Mouse (Mus musculus): Measurements from ENCODE around the gene Fcnb.
A peak's percentile ranks its signal among the peaks of the same experiment; 100 is the strongest.

Gene Fcnb

DNA sequence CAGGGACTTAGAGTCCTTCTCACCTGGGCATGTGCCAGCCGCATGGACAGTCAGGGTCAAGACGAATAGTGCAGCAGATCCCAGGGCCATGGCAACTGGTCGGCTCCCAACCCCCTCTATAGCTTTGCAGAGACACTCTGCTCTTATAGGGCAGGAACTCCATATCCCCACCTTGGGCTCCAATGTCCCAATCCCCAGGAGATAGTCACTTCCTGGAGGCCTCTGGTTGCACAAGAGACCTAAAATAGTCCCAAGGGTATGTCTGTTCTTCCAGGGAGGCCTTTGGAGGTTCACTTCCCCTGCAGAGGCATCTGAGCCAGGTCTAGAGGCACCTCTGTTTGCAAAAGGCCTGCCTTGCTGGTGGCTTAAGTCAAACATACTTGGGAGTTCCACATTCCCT lies at the start of gene Fcnb:
TSS of gene Fcnb (minus strand) at position 118 of the 400 bp plus-strand sequence.
- DNase-seq (ENCODE audit: low read depth, low spot score), result no peak

DNA sequence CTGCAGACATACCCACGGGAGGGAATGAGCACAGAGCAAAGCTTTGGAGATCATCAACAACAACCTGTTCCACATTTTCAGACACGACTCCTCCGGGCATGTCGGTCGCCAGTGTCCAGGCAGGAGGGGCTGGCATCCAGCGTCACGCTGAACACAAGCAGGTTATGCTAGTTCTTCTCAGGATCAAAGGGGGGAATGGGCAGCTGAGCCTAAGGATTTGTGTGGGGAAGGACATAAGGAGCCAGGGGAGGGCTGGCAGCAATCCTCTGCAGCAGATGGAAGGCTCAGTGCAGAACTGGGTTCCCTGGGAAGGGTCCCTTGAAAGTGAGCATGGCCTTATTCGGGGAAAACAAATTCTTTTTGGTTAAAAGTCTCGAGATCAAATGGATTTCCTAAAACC lies 49.1 kb upstream of the Fcnb start:
- no peak for DNase-seq (ENCODE audit: low read depth, low spot score)

DNA sequence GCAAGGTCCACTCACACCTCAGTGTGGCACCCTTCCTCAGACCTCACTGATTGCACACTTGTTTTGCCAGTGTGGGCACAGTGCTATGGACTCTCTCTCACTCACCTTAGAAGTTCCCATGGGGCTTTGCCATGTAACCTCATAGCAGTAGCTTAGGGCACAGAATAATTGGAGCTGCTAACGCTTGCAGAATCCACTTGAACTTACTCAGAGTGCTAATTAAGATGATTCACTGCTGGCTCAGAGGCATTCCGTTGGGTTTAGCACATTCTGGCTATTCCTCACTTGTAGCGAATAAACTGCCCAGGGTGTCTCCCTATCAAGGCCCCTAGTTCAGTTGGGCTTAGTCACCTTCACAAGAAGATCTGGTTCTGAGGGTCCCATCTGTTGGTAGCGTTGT lies 47.4 kb upstream of the Fcnb start:
- no peak for DNase-seq (ENCODE audit: low read depth, low spot score)

DNA sequence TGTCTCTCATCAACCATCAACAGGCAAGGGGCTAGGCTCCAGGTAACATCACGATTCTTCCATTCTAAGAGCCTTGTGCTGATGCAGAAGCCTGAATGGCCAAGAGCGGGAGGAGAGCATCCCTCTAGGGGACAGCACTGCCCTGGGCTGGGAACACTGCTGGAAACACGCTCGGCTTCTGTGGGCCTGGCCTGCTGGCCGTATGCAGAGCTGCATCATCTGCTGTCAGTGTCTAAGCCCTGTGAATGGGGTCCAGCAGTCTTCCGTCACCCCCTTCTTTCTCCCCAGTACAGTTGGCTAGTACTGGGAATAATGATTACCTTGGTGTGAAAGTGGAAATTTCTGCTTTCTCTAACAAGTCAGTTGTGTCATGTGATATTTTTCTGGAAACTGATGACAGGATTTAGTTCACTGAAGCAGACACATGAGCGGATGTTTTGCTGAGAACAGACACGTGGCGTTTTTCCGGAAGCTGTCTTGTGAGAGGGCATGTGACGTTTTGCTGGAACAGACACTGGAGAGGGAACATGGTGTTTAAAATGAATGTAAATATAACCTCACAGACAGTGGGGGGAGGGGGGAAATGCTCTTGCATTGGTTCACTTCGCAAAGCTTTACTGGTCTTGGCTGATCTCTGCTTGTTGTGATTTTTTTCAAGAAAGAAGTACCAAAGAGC lies 42.2 kb upstream of the Fcnb start:
- DNase-seq (ENCODE audit: low read depth, low spot score), result no peak

DNA sequence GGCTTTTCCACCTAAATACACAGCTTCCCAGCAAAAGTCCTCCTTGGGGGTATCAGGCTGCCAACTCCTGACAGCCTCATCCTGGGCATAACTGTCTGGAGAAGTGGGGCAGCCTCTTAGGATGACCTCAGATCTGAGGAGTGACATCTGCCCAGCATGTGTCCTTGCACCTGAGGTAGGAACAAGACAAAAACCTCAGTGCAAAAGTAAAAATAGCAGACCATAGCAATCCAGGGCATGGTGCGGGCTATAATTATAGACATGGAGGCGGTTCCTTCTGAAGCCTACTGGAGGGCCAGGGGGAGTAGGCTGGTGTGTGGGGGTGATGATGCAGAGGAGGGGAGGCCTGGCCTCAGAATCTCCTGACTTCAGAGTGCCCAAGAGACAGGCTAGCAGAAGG lies 39.2 kb upstream of the Fcnb start:
- DNase-seq (ENCODE audit: low read depth, low spot score), result no peak

DNA sequence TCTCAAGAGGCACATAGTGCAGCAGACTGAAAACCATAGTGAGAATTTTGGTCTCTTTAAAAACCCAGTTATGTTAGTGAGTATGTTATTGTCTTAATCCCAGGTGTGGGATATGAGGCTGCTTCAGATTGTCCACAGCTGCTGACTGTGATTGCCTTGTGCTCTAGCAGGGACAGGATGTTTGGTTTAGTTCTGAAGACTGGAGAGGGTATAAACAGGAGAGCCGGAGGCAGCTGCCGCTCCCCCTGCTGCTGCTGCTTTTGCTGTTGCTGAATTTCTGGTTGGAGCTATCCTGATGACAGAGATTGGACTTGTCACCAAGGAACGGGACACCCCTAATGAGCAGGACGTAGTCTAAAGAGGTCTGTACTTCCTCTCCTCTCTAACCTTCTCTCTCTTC lies 36.6 kb upstream of the Fcnb start:
- DNase-seq (ENCODE audit: low read depth, low spot score), result no peak

DNA sequence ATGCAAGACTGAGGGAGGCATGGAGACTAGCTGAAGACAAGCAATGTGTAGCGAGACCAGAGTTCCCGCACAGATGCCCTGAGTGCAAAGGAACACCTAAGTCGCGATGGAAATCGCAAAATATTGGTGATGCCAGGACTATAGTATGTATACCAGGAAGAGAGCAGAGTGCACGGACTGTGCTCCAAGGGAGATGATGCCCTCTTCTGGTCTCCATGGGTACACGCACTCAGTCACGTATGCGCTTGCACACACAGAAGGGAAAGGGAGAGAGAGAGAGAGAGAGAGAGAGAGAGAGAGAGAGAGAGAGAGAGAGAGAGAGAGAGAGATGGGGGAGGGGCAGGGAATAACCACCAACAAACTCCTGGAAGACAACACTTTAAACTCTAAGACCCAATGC lies 35.7 kb upstream of the Fcnb start:
- no peak for DNase-seq (ENCODE audit: low read depth, low spot score)

DNA sequence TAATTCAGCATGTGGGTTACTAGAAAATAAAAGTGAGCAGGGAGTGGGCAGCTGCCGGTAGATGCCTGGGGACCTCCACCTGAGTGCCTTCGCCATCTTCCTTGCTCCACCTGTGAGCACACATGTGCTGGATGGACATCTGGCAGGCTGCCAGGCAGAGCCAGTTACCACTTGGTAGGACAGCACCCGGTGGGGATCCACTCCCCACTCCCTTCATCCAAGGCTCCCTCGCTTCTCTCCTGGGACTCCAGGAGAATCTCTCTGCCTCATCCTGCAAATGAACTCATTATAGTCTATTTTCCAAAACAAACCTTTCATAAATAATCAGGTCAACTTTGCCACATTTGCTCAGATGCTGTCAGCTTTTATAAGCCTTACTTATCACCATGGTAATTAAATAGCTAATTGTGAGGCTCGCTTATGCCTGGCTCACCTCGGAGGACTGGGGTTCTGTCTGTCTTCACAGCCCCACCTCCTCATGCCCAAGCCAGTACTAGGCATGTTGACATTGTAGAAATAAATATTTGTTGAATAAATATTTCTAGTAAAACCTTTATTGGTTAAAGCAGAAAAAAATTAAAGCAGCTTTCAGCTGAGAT lies 33.9 kb upstream of the Fcnb start:
- no peak for DNase-seq (ENCODE audit: low read depth, low spot score)

DNA sequence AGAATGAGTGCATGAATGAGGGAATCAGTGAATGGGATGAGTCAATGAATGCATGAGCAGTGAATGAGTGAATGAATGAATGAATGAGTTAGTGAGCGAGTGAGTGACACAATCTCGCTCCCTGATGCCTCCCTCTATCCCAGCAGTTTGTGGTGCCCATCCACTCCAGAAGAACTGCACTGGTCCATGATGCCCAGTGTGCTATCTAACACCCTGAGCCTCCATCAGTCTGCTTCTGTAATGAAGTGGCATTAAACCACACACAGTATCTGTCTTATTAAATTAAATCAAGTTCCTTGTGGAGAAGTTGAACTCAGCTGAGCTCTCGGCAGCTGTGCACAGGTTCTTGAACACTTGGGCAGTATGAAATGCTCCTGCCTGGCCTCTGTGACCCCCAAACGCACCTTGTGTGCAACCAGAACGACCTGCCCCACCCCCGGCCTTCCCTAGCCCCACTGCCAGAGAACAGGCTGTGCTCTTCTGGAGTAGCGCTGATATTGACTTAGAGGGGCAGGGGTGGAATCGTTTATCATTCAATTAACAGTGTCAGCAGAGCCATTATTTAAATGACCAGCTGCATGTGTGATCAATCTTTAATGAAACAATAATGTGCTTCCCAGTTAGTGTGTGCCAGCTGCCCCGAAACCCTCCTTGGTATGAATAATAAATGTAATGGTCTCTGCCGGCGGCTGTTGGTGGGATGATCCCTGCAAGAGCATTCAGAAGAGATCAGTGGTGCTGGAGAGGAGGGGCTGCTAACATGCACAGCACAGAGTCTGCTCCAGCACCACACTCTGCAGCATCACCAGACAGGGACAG lies 33.0 kb upstream of the Fcnb start:
- no peak for DNase-seq (ENCODE audit: low read depth, low spot score)

DNA sequence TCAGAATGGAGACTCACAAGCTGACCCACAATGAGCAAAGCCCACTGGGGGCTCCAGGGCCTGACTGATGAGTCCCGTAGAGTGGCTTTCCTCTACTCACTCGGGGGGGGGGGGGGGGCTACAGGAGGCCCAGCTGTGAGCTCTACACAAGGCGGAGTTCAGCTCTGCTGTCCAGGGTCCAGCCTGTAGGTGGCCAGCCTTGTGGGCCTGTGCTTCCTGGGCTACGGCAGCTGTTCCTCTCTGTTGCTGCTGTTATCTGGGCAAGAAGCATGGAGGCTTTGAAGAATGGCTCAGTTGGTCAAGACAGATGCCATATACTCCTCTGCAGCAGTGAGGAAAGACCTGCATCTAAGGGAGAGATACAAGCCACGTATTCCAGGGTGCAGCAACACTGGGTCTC lies 24.1 kb upstream of the Fcnb start:
- no peak for DNase-seq (ENCODE audit: low read depth, low spot score)

DNA sequence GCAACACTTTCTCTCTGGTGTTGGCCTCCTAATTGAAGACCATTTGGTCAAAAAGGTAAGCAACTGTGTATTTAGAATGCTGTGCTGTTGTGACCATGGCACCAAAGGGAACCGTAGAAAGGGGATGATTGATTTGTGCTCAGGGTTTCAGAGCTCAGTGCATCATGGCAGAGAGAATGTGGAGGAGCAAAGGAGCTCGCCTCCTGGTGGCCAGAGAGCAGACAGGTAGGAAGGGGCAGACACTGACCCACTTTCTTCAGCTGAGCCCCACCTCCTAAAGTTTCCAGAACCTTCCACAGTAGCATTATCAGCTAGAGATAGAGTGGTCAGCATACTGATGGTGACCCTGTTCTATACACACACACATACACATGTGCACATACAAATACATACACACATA lies 21.3 kb upstream of the Fcnb start:
- DNase-seq (ENCODE audit: low read depth, low spot score), result no peak

DNA sequence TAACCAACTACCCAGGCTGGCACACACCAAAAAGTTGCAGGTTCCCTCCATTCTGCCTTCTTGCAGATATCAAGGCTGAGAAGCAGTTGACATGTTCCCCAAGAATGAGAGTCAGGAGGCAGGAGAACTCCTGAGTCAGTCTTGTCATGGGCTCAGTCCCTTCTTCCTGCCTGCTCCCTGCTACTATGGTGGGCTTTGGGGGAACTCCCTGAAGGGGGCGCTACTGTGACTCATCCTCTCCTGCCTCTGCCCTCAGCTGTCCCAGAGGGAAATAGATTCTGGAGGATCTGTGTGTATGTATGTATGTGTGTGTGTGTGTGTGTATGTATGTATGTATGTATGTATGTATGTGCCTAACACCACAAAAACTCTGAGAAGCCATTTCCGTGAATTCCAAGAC lies 19.0 kb upstream of the Fcnb start:
- no peak for DNase-seq (ENCODE audit: low read depth, low spot score)

DNA sequence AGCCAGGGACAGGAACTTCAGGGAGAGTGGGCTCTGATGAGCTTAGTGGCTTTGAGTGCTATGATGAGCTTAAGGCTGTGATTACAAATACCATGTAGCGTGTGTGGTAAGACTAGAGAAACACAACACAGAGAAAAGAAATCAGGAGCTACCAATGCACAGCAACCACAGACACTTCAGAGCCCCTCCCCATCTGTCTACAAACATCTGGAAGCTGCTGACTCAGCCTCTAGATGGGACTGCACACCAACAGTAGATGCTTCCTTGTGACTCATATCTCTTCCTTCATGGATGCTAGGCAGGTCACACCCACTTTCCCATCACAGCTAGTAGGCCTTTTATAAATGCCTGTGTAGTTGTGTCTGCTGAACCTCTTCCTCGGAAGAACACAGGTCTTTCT lies 17.2 kb upstream of the Fcnb start:
- peak; percentile 43 for DNase-seq (ENCODE audit: low read depth, low spot score)

DNA sequence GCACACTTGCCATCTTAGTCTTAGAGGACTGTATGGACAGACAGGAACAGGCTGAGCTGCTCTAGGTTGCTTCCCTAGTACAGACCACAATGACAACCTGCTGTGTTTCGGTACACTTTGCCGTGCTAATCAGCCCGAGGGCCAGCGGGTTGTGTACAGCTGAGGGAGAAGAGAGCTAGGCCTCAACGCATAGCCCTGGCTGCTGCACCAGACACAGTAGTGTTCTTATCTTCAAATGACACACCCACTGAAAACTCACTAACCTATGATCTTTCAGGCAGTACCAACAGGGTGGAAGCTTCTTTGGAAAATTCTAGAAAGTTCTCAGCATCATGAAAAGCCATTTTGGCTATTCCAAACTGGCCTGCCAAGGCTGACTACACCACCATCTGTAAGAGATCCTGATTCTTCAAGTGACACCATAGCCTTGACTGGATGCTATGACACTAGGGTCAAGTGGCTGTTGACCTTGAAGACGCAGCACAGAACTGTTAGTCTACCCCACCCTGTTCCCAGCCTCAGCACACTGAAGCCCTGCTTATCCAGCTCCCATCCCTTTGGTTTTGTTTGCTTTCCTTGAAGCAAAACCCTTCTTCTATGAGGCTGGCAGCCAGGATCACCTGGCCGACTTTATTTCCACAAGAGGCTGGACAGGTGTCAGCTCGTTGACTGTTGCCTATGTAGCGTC lies 16.3 kb upstream of the Fcnb start:
- peak; percentile 56 for DNase-seq (ENCODE audit: low read depth, low spot score)

DNA sequence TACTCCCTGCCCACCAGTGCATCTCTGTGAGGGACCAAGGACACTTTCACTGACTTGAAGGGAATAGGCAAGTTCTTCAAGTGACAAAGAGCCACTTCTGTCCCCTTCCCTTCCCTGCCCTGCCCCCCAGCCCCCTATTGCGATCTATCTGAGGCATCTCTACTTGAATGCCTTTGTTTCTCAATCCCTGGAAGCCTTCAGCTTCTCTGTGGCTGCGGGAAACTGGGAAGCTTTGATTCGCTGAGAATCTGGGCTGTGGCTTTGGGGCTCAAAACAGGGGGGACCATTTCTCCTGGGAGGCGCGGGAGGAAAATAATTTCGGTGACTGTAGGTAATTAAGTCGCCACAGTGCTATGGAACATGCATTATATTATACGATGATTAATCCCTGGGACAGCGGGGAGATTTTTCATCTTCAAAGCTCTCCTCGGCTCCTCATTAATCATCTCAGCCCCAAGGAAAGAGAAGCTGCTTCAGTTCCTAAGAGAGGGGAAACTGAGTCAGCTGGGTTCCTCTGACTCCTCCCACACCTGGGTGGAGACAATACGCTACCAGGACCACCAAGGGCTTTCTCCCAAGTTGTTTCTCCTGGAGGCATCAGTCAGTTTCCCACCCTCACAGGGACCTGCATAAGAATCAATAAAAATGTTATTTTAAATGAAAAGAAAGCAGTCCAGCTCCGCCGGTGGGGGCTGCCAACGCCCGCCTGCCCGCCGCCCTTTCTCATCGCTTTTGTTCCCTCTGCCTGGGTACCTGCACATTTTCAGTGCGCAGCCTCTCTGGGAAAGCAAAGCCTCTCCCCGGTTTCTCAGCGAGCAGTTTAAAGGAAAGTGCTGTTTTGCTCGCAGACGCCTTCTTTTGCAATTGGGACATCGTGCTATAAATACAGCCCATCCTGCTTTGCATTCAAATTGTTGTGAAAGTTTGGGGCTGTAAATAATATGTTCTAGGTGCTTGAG lies 14.1 kb upstream of the Fcnb start:
- DNase-seq (ENCODE audit: low read depth, low spot score), result no peak

DNA sequence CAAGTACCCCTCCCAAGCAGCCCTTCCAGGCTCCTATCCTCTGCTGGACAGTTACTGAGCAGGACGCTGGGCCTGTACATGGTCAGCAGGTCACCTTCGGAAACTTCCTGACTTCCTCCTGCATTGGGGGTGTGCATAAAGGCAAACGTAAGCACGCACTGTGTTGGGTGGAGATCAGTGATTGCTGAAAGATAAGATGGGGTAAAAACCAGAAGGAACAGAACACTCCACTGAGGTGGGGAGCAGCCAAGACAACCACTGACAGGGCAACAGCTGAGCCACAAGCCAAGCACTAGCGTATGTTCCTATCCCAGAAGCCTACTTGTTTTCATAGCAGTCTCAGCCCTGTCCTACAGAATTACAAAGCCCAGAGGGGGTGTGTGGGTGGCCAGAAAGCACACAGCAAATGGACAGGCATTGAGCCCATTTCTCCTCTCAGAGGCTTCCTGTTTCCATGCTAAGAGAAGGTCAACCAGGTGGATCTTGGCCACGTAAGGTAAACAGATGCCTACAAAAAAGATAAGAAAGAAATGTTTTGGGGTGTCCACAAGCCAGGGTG lies 12.1 kb upstream of the Fcnb start:
- DNase-seq (ENCODE audit: low read depth, low spot score), result no peak

DNA sequence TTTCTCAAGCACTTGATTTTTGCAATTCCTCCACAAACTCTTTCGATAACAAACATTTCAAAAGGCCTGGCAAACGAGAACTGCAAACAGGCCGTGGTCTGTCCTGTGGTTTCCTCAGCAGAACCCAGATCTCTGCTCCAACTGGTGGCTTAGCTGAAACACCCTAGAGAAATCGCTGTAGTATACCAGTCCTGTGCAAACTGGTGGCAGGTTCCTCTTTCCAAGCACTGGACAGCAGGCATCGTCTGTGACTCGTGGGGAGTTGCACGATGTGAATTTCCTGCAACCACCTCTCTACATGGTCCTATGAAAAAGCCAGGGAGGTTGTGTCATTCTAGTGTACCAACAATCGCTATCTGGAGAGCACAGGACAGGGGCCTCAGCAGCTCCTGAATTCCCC lies 7.4 kb upstream of the Fcnb start:
- no peak for DNase-seq (ENCODE audit: low read depth, low spot score)

DNA sequence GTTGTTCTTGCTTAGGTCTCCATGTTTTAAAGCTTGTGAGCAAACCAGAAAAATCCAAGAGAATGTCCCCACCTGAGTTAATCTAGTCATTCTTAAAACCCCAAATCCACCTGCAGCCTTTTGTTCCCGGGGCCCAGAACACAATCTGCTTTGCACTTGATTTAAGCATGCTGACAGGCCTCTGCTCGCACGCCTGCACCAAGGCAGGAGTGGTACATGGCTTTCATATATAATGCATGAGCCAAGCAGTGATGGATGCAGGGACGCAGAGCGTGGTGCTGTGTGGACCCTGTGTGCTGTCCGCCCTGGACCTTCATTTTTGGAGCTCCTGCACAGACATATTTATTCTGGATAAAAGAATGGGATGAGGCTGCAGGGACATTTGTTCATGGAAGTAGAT lies 6.4 kb upstream of the Fcnb start:
- DNase-seq (ENCODE audit: low read depth, low spot score), result no peak

DNA sequence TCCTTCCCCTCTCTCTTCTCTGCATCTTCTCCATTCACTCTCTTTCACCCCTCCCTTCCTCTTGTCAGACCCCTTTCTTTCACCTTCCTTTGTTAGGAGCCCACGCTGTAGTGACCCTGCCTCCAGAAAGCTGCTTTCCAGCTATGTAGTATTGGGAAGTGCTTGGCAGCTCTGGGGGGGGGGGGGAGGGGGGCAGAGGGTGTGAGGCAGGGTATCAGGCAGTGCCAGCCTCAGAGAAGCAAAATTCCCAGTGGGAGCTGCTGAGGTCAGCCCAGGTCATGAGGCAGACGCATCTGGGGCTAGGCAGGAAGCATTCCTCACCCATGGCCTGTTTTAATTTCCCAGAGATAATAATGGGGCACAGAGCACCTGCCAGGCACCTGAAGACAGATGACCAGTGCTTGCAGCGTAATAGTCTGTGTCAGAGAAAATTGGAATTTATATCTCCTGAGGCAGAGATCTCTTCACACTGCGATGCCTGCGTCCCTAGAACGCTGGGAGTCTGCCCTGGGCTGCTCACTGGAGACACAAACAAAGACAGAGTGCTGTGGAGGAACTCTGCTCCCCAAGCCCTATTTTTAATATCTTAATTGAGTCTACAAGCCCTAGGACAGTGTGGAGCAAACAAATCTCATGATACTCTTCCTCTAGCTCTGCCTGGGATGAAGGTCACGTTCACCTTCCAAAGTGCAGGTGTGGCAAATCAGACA lies 5.8 kb upstream of the Fcnb start:
- DNase-seq (ENCODE audit: low read depth, low spot score), result no peak

DNA sequence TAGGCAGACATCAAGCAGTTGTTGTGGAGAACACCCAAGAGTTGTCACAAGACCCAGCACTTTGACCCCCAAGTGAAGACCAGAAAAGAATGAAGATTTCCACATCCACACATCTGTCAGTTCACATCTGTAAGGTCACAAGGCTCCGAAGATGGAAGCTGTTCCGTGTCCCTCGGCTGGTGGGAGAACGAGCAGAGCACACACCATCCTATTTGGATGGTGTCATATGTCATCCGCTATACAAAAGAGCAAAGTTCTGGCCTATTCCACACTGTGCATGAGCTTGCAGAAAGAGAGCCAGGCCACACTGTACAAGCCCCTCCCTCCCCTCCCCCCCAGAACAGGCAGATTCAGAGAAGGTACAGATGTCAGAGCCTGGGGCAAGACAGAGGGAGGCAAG lies 4.4 kb upstream of the Fcnb start:
- no peak for DNase-seq (ENCODE audit: low read depth, low spot score)
